Mouse (Mus musculus): ENCODE measurements around the gene Cacnb1.

GRCm38 (mm10) chr11:98059662-98060061 is 36.8 kb upstream of the Cacnb1 start:
- TF ChIP-seq CTCF (conservative IDR thresholded peaks at IDR 0.05; ENCODE audit: insufficient read depth, insufficient read length, low read depth, low read length) (no peak), POLR2A (IDR thresholded peaks at IDR 0.05; ENCODE audit: low read depth, low read length) (no peak)

Data from kidney, adult 2 months (tissue).